Mouse (Mus musculus) splenic B cell, adult 2 months (primary cell): ENCODE results near the gene Rbp4.

ENCODE experiments used
- DNase-seq: peaks from one replicate; pipeline ENCODE4 v3.0.0-alpha.2; 2011; ENCODE audit warnings: low read depth, low spot score
- H3K27me3 ChIP-seq: 2 replicates; pipeline ENCODE4 v1.6.1; 2012; ENCODE audit warnings: mild to moderate bottlenecking, low read length, moderate library complexity, mixed read lengths; ENCODE audit not compliant: control insufficient read depth, poor library complexity, insufficient read depth, severe bottlenecking
- H3K36me3 ChIP-seq: 2 replicates; pipeline ENCODE4 v1.6.1; 2012; ENCODE audit warnings: mild to moderate bottlenecking, low read length, moderate library complexity, mixed read lengths; ENCODE audit not compliant: control insufficient read depth, poor library complexity, insufficient read depth, severe bottlenecking

The Rbp4 gene

GRCm38 (mm10) chr19:38073226-38073625 is 51.9 kb downstream of the Rbp4 start:
- no peak for DNase-seq
- H3K36me3 ChIP-seq, result no peaks in the 10 kb centered on the region
- no peaks in the 10 kb centered on the region for H3K27me3 ChIP-seq
